In the genomic region with DNA sequence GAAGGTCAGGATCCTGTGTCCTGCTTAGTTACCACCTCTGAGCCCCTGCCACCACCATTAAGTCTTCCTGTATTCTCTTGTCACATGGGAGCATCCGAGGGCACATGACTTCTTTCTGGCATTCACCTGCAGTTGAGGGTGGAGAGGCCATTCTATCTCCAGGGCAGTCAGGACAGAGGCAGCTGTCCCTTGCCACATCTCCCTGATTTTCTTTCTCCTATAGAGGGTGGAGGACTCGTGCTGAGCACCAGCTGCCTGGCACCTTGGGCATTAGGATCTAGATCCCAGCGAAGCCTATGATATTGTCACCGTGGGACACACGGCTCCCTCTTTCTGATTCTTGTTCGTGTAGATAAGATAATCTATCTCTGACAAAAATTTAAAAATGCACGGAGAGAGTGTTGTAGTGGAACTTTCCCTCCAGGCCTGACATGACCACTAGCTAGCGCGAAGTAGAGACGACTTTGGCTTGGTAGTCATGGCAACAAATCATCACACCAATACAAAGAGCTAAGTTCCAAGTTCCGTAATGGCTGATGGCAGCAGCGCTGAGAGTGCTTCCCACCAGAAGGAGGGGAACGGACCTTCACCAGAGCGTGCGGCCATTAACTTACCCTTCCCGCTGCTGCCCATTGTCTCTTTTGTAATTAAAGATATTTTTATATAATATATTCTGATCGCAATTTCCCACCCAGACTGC, we compare ENCODE assay signal across 12 mouse cellular contexts.
DNase-seq lines count a peak whose midpoint lies in the region; ATAC-seq and TF ChIP-seq lines count a peak whose summit lies in the region.
"Had no signal": no experiment of that assay in that cellular context is flagged by ENCODE, and none has a peak within 500 bp of the region (broad histone marks: within the 10 kb centered on the region; RNA-seq: fewer than 3 reads in every experiment).

No protein-coding gene starts in this region.

- 78% methylated on average over 17 of the region's 17 CpGs for WGBS in kidney, adult 2 months

- TF ChIP-seq CTCF in testis, adult 2 months (IDR thresholded peaks at IDR 0.05; ENCODE audit: control insufficient read depth, insufficient read depth, insufficient replicate concordance, low read depth, low read length): no peak
- no peak for TF ChIP-seq CTCF in kidney, adult 2 months (conservative IDR thresholded peaks at IDR 0.05; ENCODE audit: insufficient read depth, insufficient read length, low read depth, low read length)

- H3K27me3 ChIP-seq in testis, adult 2 months (ENCODE audit: control insufficient read depth, insufficient read depth, low read length): no peaks in the 10 kb centered on the region
- H3K27me3 ChIP-seq in kidney, adult 2 months (replicated peaks; ENCODE audit: control insufficient read depth, insufficient read depth, low read length): no peaks in the 10 kb centered on the region
- H3K27me3 ChIP-seq: embryonic facial prominence, embryonic 12.5 days had no signal

- no peak for ATAC-seq in granulocyte monocyte progenitor cell, adult 5-6 weeks (replicated peaks; ENCODE audit: poor library complexity, severe bottlenecking)

- peak; percentile 16 to 23 for DNase-seq in frontal cortex, postnatal 36 days (ENCODE audit: low spot score in 2 of 2)
- no peak for DNase-seq in frontal cortex, postnatal 10 days (ENCODE audit: low spot score in 2 of 2)
- DNase-seq in testis, postnatal 14 days (ENCODE audit: low spot score): no peak
- peak; percentile 28 for DNase-seq in layer of hippocampus, adult 9-11 months
- DNase-seq in kidney, adult 2 months: no peak
- DNase-seq in kidney, postnatal 14 days: no peak
- DNase-seq: gastrocnemius, postnatal 25 days; heart, postnatal 4 days had no signal

- no peaks in the 10 kb centered on the region for H3K36me3 ChIP-seq in testis, adult 2 months (ENCODE audit: control insufficient read depth, insufficient read depth, low read length)
- no peaks in the 10 kb centered on the region for H3K36me3 ChIP-seq in kidney, adult 2 months (ENCODE audit: control insufficient read depth, insufficient read depth, low read length)
- H3K36me3 ChIP-seq: embryonic facial prominence, embryonic 12.5 days had no signal

- no peak overlapping the region for H3K27ac ChIP-seq in testis, adult 2 months (ENCODE audit: control insufficient read depth, insufficient read depth, low read depth, low read length)
- H3K27ac ChIP-seq in kidney, adult 2 months (ENCODE audit: insufficient read depth, low read depth, low read length): no peak overlapping the region
- H3K27ac ChIP-seq: embryonic facial prominence, embryonic 12.5 days; liver, embryonic 14.5 days had no signal

- H3K4me1 ChIP-seq in testis, adult 2 months (ENCODE audit: control insufficient read depth, insufficient read depth, low read length): peaks cover 2% of the 10 kb centered on the region; the same call in 1 of the 2 replicates
- H3K4me1 ChIP-seq in kidney, adult 2 months (ENCODE audit: control insufficient read depth, insufficient read depth, low read length): no peaks in the 10 kb centered on the region
- H3K4me1 ChIP-seq: embryonic facial prominence, embryonic 12.5 days had no signal

- peak overlapping the region; percentile 79 for H3K4me3 ChIP-seq in testis, adult 2 months (ENCODE audit: control insufficient read depth, low read depth, low read length)
- H3K4me3 ChIP-seq in kidney, adult 2 months (ENCODE audit: insufficient read depth, low read depth, low read length): no peak overlapping the region
- H3K4me3 ChIP-seq: embryonic facial prominence, embryonic 12.5 days had no signal

- no peak; the same call in 1 of the 2 replicates for TF ChIP-seq POLR2A in testis, adult 2 months (IDR thresholded peaks at IDR 0.05; ENCODE audit: control insufficient read depth, low read depth, low read length)
- no peak for TF ChIP-seq POLR2A in kidney, adult 2 months (IDR thresholded peaks at IDR 0.05; ENCODE audit: low read depth, low read length)

Comparison
In these comparisons a context has a peak if more than half of its experiments do, and no peak if none do; other contexts are left out.
1. DNase-seq: peak in frontal cortex, postnatal 36 days (2 of 2) and layer of hippocampus, adult 9-11 months (single experiment); none in frontal cortex, postnatal 10 days (0 of 2), testis, postnatal 14 days (single experiment), kidney, adult 2 months (single experiment) and kidney, postnatal 14 days (single experiment).